Mouse (Mus musculus) retina, postnatal 1 day (tissue): ENCODE data around the gene Map7d3.
A peak's percentile ranks its signal among the peaks of the same experiment; 100 is the strongest.

Source experiments
- DNase-seq: peaks from one replicate; pipeline ENCODE4 v3.0.0-alpha.2; 2012

Map7d3 gene

DNA sequence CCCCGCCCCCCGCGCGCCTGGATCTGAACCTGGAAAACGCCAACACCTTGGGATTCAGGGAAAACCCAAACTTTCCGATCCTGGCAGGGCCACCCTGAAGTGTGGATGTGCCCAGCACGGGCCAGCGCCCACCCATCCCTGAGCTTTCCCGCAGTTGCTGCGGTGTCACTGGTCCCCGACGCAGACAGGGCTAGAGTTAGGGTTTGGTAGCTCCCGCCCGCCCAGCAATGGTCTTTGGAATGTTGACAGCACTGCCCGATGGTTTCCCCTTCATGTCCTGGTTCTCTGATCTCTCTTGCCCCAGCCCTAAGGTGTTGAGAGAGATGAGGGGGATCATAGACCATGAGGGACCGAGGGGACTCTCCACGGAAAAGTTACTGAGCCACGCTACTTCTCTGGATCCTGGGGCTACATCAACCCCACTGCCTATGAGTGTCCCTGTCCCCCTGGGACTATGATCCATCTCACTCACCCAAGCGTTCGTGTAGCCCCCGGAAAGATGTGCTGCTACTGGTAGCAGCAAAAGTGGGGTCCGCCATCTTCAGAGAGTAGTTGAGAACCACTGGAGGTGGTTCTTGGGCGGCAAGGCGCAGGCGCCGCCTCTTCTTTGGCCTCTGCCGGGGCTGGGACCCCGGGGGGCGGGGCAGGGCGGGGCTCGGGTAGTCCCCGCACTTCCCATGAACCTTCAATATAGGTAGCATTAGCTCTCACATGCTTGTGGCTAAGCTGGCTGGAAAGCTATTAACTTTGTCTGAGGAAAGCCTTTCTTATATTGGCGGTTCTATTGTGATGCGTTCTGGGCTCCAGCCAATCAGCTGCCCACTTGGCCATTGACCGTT, at the start of gene Map7d3:
Gene Map7d3 (minus strand): TSS at position 562 of the 839 bp plus-strand sequence.
- DNase-seq, result peak; percentile 57

DNA sequence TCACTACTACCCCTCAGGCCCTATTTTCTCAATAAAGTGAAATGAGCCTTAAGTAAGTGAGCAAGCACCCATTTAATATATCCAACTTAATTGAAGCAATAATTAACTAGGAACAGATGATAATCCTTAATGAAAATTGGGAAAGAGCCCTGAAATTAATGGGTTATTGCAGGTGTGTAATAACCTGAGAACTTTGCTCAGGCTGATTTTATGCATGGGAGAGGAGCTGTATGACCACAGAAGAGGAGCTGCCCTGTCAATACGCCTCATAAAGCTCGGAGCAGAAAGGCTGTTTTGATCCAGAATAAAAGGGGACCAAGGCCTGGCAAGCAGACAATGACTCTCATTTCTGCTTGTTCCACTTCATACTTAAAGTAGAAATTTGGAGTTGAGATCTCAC, 47.7 kb upstream of the Map7d3 start, which contains the start of gene Adgrg4:
Gene Adgrg4 (plus strand): TSS at position 301 of the 400 bp plus-strand sequence.
- no peak for DNase-seq

DNA sequence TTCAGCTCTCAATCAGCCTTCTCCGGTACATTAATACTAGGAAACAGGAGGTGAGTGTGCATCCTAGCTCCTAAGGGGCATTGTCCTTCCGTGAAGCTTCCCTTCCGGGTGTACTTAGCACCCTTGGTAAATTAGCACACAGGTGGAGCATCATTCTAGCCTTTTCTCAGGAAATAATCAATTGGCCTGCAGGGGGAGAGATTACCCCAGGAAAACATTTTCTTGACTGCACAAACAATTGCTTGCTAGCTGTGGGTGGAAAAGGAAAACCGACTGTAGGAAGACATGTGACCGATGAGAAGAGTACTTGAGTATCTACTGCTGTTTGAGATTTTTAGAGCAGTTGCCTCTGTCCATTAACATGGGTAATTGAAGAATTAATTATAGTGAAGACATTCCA, 19.1 kb upstream of the Map7d3 start:
- no peak for DNase-seq

DNA sequence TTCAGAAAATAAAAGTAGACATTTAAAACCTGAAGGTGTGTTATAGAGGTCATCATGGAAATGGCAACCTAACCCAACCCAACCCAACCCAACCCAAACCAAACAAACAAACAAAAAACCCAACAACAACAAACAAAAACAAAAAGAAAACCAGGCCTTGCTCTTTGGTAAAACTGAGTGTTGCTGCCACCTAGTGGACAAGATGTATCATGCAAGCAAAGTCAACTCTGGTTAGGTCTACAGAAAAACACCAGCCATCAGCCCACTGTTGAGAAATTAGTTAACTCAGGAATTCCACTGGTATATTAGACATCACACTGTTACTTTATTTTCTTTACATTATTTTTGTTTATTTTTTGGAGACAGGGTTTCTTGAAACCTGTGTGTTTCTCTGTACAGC, 17.2 kb upstream of the Map7d3 start:
- peak; percentile 54 for DNase-seq

DNA sequence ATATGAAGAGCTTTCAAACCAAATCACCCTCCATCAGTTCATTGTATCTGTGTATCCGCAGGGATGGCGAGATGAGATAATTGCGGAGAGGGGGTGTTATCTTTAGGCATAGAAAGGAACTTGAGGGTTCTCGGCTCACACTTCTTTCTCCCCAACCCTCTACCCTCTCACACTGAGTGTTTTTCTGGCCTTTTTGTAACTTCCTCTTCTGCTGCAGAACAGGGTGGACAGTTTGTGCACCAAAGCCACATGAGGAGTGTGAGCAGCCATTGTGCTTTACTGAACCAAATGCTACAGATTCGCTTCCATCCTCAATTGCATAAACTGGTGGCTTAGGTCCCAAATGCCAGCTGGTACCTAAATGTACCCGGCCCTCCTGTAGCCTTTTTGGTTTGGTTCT, 13.7 kb upstream of the Map7d3 start:
- no peak for DNase-seq

DNA sequence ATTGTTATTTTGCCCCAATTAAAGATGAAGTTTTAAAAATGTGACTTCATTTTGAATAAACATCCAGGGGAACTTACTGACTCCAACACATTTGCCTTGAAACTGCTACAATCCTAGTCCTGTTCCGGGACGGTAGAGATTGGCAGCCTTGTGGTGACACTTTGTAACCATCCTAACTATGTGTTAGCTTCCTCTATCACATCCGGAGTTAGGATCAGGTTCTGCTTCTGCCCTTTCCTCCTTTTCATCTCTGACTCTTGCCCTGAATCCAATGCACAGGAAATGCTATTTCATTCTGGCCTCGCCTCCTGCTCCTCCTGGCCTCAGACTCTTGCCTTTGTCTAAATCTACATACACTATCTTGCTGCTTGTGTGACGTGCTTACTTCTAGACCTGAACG, 5.4 kb upstream of the Map7d3 start:
- DNase-seq, result no peak

DNA sequence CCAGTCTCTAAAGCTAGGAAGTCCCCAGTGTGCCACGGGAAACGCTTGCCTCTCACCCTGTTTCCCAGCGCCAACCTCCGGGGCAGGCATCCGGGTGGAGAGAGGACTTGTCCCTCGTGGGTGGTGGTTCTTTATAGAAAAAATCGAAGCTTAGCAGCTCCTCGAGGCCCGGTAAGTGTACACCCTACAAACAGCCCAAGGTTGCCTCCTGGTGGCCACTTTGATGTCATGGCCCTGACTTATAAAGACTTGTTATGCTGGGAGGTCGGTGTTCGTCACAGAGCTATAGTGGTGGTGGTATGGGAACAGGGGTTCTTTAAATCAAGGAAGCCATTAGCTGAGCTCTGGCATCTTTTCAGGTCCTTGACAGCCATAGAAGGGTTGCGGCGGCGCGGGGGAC, 30.9 kb downstream of the Map7d3 start:
- peak; percentile 65 for DNase-seq

DNA sequence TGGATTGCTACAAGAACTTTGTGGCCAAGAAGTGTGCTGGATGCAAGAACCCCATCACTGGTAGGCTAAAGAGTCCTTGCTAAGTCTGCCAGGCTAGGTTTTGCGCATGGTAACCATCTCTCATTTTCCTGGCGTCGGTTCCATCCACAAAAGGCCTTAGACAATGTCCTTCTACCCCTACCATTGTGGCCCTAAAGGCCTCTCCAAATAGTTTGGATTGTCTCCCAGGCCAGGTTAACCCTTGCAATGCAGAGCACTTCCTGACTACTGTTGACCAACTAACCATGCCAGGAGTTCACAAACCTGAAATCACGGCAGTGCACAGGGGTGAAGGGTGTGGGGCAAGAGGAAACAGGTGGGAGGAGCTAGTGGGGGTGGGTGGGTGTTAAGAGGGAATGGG, 31.5 kb downstream of the Map7d3 start:
- no peak for DNase-seq

DNA sequence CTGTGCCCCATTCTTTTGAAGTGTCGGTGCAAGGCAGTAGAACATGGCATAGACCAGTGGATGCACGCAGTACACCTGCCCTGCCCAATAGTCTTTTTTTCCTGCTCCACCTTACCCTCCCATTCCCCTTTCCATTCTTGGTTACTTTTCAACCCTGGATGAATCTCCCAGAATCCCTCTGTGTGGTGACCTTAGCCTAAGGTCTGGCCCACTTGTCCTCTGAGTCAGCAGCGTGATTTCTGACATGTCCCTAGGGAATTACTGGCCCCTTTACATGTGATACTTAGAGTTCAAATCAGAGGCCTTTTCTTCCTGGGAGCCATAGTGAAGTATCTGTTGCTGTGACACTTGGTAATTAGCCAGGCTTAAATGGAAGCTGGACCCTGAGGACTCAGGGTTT, 34.6 kb downstream of the Map7d3 start:
- DNase-seq, result no peak

DNA sequence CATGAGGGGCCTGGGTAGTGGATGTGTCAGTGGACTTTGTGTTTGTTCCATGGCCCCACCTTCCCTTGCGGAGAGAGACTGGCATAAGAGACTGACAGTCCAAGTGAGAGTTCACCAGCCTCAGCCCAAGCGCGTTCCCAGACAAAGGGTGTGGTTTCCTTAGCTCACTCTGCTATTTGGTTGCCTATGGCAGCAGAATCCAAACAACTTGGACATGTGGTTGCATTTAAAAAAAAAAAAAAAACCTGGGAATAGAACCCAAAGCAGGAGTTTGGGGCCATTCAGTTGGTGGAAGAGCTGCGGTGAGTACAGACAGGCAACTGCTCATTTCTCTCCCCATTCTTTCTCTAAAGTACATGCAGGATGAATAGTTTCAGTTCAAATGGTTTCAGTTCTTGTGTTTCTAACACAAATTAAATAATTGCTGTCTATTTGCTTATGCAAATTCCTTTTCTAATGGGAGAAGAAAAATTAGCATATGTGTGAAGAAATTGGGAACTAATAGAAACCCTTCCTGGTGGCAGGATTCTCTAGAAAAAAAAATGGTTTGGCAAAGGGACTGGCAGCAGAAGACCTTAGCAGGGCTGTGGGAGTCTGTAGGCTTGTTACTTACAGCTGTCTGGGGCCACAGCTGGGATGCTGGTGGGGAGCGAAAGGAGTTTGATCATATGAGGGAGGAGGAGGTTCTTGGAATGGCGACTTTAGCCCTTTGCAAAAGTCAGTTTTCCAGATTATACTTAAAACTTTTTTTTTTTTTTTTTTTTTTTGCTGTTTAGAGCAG, 35.7 kb downstream of the Map7d3 start:
- peak; percentile 4 for DNase-seq

DNA sequence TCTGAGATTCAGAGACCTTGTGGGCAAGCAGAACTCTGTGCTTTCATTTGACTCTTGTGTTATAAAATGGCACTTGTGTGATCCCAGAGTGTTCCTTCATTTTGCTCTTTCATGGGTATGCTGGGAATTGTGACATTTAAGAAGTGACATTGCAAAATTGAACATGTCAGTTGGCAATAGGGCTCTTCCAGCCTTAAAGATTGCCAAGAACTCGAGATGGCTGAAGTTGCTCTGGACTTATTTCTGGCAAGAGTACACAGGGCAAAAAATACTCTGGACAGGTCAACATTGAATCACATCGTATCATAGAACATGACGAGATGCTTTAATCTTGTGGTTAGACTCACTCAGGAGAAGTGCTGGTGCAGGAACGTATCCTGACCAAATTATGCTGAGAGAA, 48.8 kb downstream of the Map7d3 start:
- DNase-seq, result no peak

DNA sequence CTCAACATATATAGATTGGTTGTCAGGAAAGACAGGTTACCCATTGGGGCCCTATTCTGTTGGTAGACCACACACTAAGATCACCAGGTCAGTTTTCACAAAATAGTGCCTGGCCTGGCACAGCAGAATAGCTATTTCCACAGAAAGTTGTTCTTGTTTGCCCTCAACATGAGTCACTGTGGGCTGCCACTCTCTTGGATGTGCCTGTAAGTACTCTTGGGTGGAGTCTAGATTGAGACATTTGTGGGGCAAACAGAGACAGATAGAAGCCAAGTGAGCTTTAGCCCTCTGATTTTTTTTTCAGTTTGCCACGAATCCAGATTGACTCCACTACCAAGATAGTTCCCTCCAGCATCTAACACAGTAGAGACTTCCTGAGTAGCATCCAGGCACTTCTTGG, 50.4 kb downstream of the Map7d3 start:
- no peak for DNase-seq

DNA sequence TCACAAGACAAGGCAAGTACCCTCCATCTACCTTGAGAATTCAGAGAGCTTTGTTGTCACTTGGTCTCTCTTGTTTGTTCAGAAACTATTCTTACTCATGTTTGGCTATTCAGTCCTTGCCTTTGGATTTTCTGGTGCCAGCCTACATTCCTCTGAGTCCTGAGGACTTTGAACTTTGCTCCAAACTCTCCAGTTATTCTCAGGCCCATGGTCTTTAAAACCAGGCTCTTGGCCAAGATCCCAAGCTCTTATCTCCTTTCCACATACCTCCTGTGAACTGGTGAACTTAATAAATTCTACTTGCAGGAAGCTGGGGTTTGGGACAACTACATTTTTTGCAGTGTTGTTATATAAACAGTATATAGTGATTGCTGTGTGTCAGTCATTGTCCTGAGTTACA, 52.3 kb downstream of the Map7d3 start:
- DNase-seq, result no peak

DNA sequence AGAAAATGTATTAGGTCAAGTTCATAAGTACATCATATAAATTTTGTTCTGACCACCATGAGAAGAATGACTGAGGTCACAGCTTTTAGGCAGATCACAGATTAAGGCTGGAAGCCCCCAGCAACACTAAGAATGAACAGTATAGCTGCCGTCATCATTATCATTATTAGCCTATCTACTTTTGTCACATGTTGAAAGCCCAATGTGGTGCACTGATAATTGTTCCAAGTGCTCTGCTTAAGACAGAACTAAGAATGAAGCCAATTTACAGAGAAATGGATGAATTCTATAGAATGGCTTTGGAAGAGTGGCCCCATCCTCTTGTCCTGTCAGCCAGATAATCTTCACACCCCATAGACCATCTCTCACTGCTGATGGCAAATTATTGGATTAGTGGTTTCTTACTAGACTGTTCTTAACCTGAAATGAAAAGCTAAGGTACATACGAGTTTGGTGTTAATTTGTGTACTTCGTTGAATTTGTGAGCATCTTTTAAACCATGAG, 61.8 kb downstream of the Map7d3 start:
- no peak for DNase-seq

DNA sequence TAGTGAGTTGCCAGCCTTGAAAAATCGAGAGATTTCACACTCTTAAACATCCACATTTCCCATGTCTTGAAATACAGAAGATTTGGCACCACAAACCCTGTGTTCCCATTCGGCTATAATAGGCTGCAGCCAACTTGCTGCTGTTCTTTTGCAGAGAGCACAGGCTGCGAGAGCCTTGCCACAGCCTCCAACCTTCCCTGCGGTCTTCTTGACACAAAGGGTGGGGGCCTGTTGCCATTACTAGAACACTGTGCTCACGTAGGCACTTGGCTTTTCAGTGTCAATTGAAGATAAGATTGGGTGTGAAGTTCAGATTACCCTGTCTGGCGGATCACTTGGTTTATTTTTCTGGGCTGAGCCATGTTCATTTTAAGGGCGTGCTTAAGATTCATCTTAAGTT, 65.8 kb downstream of the Map7d3 start:
- DNase-seq, result no peak

DNA sequence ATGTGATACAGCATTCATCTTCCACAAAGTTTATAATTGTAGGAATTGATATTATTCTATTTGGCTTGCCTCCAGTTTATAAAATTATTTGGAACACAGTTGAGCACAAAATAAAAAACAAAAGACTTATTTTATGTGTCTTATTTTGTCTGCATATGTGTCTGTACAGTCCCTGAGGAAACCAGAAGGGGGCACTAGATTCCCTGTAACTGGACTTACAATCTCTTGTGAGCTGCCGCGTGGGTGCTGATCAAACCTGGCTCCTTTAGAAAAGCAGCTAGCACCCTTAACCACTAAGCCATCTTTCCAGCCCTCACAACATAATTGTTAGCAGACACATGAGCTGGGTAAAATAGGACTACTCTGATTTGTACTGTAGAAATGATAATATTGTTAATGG, 66.5 kb downstream of the Map7d3 start:
- peak; percentile 40 for DNase-seq

DNA sequence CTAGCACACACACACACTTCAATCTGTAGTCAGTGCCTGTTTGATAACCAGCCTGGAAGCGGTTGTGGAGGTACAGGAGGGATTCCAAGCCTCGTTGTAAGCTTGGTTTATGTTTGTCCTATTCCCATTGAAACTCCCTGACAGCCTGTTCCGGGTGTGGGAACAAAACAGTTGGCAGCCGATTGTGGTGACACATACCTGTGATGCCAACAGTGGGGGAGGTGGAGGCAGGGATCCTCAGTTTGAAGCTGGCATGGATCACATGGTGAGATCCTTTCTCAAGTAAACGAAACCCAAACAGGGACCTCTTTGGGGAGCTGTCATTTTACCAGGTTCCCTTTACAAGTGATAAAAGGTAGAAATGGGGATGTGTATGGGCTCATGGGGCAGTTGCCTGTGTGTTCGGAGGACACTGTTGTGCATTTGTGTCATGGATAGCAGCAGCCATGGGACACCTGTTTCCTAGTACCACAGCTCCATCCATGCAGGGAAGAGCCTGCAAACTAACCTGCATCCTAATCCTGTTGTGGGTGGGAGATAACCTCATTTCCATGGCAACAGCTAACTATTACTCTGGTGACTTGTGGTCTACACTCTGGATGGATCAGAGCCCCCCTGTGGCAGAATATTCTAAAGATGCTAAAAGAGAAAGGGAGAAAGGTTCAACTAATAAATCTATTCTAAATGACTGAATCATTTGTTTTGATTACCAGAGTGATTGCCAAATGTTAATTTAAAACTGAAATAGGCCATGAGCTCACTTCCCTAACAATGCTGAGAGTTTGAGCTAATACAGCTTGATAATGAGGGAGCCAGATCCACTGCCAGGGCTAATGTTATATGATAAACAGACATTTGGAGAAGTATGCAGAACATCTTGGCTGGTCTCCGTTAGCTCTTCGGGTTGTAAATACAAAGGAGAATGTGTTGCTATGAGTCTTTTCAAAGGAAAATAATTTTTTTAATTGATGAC, 68.5 kb downstream of the Map7d3 start:
- DNase-seq, result no peak

DNA sequence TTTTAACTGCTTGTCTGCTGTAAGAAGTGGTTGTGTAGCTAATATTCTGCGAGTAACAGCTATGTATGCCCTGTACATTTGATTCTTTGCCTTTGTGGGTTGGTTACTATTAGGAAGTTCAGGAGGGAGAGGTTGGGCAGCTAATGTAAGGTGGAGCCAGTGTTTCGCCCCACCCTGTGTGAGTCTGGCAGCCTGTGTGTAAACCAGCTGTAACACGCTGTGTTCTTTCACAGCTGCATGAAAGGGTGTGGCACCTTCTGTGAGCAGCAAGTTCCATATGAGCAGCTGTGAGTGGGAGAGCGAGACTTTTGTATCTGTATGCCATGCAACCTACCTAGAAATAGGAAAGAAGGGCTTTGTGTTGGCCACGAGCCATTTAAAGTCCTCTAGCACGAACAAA, 70.0 kb downstream of the Map7d3 start:
- no peak for DNase-seq

DNA sequence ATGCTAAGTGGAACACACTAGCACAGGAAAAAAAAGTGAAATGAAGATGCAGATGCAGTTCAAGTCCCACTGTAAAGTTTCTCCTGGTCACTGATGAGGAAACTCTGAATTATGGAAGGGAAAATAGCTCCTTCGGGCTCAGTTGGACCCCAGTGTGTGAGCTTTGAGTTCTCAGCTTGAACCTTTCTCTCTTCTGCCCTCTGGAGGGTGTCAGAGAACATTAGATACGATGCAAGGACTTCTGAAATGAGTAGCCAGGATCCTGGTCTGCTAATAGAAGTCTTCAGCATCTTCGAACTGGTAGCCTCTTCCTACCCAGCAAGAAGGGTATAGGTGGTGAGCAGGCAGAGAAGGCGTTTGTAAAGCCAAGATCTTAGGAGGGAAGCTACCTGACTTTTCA, 70.6 kb downstream of the Map7d3 start:
- peak; percentile 12 for DNase-seq
